Mouse (Mus musculus): ENCODE results near the gene Gm42878. TPM values are rescaled to one million over a fixed set of nuclear protein-coding genes. Genes with fewer than 3 reads are reported as not detected.

Gm42878 gene
- polyA plus RNA-seq, 1 experiment from 2014 or later = not detected

DNA sequence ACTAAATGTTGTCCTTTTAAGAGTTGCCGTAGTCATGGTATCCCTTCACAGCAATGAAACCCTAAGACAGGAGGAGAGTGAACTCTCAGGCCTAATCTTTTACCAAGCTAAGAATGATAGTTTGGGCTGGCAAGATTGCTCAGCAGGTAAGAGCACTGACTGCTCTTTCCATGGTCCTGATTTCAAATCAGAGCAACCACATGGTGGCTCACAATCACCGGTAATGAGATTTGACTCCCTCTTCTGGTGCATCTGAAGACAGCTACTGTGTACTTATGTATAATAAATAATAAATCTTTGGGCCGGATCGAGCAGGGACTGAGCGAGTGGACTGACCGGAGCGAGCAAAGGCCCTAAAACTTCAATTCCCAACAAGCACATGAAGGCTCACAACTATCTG, 4.0 kb downstream of the Gm42878 start:
- Histone ChIP-seq H3K27ac (ENCODE audit: low read length) (no peak overlapping the region), H3K36me3 (ENCODE audit: control insufficient read depth, insufficient read depth, low read length) (no peaks in the 10 kb centered on the region), H3K4me2 (ENCODE audit: low read depth, low read length) (no peak overlapping the region), H3K4me1 (ENCODE audit: control insufficient read depth, insufficient read depth, low read length) (peaks cover 10% of the 10 kb centered on the region), H3K4me3 (replicated peaks; ENCODE audit: low read length) (no peak overlapping the region), H3K27me3 (ENCODE audit: control insufficient read depth, insufficient read depth, low read length) (no peaks in the 10 kb centered on the region), H3K9ac (ENCODE audit: low read length) (no peak overlapping the region), H3K9me3 (replicated peaks; ENCODE audit: control insufficient read depth, low read length) (no peaks in the 10 kb centered on the region)
- no peak for ATAC-seq (ENCODE audit: insufficient read depth, low FRiP score)
- WGBS = 82% methylated on average over 7 of the region's 7 CpGs

DNA sequence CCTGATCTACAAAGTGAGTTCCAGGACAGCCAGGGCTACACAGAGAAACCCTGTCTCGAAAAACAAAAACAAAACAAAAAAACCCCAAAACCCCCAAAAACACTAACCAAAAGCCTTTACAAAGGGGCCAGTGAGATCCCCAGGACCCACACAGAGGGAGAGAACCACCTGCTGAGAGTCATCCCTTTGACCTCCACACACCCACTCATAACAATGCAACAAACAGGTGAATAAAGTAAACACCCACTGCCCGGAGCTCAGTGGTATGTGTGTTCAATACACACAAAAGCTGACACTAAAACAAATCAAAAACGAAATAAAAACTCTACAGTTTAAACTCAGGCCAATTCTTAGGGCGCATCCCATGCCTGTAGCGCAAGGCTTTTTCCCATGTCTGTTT, 5.2 kb downstream of the Gm42878 start:
- no peak for ATAC-seq (ENCODE audit: insufficient read depth, low FRiP score)
- 89% methylated on average over 5 of the region's 5 CpGs for WGBS
- no peaks in the 10 kb centered on the region for H3K27me3 ChIP-seq (ENCODE audit: control insufficient read depth, insufficient read depth, low read length)
- H3K9me3 ChIP-seq (replicated peaks; ENCODE audit: control insufficient read depth, low read length) = no peaks in the 10 kb centered on the region
- peaks cover 6% of the 10 kb centered on the region; the same call in 1 of the 2 replicates for H3K36me3 ChIP-seq (ENCODE audit: control insufficient read depth, insufficient read depth, low read length)
- H3K4me2 ChIP-seq (ENCODE audit: low read depth, low read length) = no peak overlapping the region
- no peak overlapping the region for H3K9ac ChIP-seq (ENCODE audit: low read length)
- H3K4me1 ChIP-seq (ENCODE audit: control insufficient read depth, insufficient read depth, low read length) = peaks cover 10% of the 10 kb centered on the region
- H3K4me3 ChIP-seq (replicated peaks; ENCODE audit: low read length) = no peak overlapping the region
- H3K27ac ChIP-seq (ENCODE audit: low read length) = no peak overlapping the region

DNA sequence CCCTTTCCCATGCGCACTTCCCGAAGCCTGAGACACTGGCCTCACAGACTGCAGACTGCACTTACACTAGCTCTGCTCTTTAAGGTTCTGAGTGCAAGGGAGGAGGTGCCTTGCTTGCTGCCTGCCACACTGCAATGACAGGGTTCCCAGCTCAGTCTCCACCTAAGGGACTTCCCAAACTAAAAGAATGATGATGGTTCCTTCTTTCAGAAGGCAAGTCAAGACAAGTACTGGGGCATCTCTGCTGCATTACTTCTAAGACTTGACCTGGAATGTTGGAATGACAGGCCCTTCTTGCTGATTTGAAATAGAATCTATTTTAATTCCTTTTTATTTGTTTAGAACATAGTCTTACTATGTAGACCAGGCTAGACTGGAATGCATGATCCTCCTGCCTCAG, 7.7 kb downstream of the Gm42878 start:
- Histone ChIP-seq H3K4me3 (replicated peaks; ENCODE audit: low read length) (no peak overlapping the region), H3K27ac (ENCODE audit: low read length) (no peak overlapping the region), H3K9me3 (replicated peaks; ENCODE audit: control insufficient read depth, low read length) (no peaks in the 10 kb centered on the region), H3K36me3 (ENCODE audit: control insufficient read depth, insufficient read depth, low read length) (peaks cover 22% of the 10 kb centered on the region), H3K4me2 (ENCODE audit: low read depth, low read length) (no peak overlapping the region), H3K9ac (ENCODE audit: low read length) (no peak overlapping the region), H3K4me1 (ENCODE audit: control insufficient read depth, insufficient read depth, low read length) (no peaks in the 10 kb centered on the region), H3K27me3 (ENCODE audit: control insufficient read depth, insufficient read depth, low read length) (no peaks in the 10 kb centered on the region)
- ATAC-seq (ENCODE audit: insufficient read depth, low FRiP score) = no peak
- 76% methylated on average over 2 of the region's 2 CpGs for WGBS

DNA sequence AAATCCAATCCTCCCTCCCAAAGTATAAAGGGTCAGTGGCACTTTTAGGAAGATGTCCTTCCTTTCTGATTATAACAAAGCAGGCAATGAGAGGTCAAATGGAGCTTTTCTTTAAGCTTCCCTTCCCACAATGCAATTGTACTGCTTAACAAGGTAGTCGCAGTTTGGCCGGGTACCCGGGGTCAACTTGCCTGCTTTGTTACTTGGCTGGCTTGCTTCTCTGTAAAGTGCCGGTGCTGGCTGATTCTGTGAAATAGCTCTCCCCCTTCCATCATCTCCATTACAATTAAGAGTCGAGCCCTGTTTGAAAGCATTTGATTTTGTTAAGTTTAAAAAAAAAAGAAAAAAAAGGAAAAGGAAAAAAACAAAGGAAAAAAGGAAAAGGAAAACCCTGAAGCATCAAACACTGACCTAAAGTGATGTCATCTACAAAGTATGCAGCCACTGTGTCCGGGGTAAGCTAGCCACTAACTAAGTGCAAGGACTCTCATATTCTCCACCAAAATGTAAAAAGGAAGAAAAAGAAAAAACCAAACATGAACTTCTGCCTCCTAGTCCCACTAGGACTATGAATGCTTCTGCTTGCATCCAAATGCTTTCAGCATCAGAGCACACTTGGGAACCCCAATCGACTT, 8.2 kb downstream of the Gm42878 start:
- Histone ChIP-seq H3K4me1 (ENCODE audit: control insufficient read depth, insufficient read depth, low read length) (no peaks in the 10 kb centered on the region), H3K9ac (ENCODE audit: low read length) (no peak overlapping the region), H3K4me2 (ENCODE audit: low read depth, low read length) (no peak overlapping the region), H3K36me3 (ENCODE audit: control insufficient read depth, insufficient read depth, low read length) (peaks cover 27% of the 10 kb centered on the region), H3K27ac (ENCODE audit: low read length) (no peak overlapping the region), H3K9me3 (replicated peaks; ENCODE audit: control insufficient read depth, low read length) (no peaks in the 10 kb centered on the region), H3K27me3 (ENCODE audit: control insufficient read depth, insufficient read depth, low read length) (no peaks in the 10 kb centered on the region), H3K4me3 (replicated peaks; ENCODE audit: low read length) (no peak overlapping the region)
- WGBS = 71% methylated on average over 7 of the region's 7 CpGs
- ATAC-seq (ENCODE audit: insufficient read depth, low FRiP score) = no peak

DNA sequence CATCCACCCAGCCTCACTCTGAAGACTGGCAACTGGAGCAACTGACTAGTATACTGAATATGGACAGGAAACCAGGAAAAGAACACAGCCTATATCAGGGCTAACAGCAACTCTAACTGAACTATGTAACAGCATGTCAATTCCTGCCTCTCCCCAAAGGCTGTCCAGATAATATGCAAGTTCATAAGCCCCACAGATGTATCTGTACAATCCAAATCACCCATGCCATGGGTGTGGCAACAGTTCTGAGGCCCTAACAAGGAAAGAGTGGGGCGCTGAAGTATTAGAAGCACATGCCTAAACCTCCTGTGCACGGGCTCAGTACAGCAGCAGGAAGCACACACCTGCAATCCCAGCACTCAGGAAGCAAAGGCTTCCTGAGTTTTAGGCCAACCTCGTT, 10.2 kb downstream of the Gm42878 start:
- H3K9ac ChIP-seq (ENCODE audit: low read length) = no peak overlapping the region
- 86% methylated on average over 3 of the region's 3 CpGs for WGBS
- no peak for ATAC-seq (ENCODE audit: insufficient read depth, low FRiP score)
- peaks cover 40% of the 10 kb centered on the region for H3K36me3 ChIP-seq (ENCODE audit: control insufficient read depth, insufficient read depth, low read length)
- H3K9me3 ChIP-seq (replicated peaks; ENCODE audit: control insufficient read depth, low read length) = no peaks in the 10 kb centered on the region
- H3K4me2 ChIP-seq (ENCODE audit: low read depth, low read length) = no peak overlapping the region
- no peak overlapping the region for H3K27ac ChIP-seq (ENCODE audit: low read length)
- no peaks in the 10 kb centered on the region for H3K4me1 ChIP-seq (ENCODE audit: control insufficient read depth, insufficient read depth, low read length)
- H3K4me3 ChIP-seq (replicated peaks; ENCODE audit: low read length) = no peak overlapping the region
- H3K27me3 ChIP-seq (ENCODE audit: control insufficient read depth, insufficient read depth, low read length) = no peaks in the 10 kb centered on the region

DNA sequence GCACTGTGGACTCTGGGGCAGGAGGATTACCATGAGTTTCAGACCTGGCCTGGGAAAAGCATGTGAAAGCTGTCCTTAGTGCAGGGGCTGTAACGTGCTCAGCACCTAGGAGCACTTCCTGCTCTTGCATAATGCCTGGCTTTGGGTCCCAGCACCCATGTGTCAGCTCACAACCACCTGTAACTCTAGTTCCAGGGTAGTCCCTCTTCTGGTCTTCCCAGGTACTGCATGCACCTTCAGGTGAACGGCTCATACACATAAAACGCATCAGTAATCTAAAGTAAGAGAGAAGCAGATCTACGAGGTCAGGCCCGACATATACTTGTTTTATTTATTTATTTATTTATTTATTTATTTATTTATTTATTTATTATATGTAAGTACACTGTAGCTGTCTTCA, 10.8 kb downstream of the Gm42878 start:
- no peak overlapping the region for H3K4me2 ChIP-seq (ENCODE audit: low read depth, low read length)
- ATAC-seq (ENCODE audit: insufficient read depth, low FRiP score) = no peak
- H3K4me3 ChIP-seq (replicated peaks; ENCODE audit: low read length) = no peak overlapping the region
- no peaks in the 10 kb centered on the region for H3K9me3 ChIP-seq (replicated peaks; ENCODE audit: control insufficient read depth, low read length)
- H3K36me3 ChIP-seq (ENCODE audit: control insufficient read depth, insufficient read depth, low read length) = peaks cover 43% of the 10 kb centered on the region
- WGBS = 91% methylated on average over 5 of the region's 5 CpGs
- no peaks in the 10 kb centered on the region for H3K27me3 ChIP-seq (ENCODE audit: control insufficient read depth, insufficient read depth, low read length)
- no peak overlapping the region for H3K9ac ChIP-seq (ENCODE audit: low read length)
- no peak overlapping the region for H3K27ac ChIP-seq (ENCODE audit: low read length)
- H3K4me1 ChIP-seq (ENCODE audit: control insufficient read depth, insufficient read depth, low read length) = no peaks in the 10 kb centered on the region

DNA sequence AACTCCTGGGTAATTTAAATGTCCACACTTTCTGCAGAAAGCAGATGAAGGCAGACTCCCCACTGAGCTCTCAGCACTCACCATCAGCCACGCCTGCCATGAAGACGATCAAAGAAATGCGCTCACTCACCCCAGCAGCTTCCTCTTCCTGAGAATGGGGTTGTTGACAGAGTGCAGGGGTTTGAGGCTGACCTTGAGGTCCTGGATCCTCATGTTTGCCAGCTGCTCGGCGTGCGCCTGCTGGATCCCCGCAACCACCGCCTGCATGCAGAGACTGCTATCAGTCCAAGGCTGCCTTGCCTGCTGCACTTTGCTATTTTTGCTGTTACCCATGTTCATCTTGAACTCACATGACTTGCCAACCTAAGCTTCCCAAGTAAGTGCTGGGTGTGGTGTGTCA, 18.3 kb downstream of the Gm42878 start:
- Histone ChIP-seq H3K4me3 (replicated peaks; ENCODE audit: low read length) (no peak overlapping the region), H3K36me3 (ENCODE audit: control insufficient read depth, insufficient read depth, low read length) (peaks cover 60% of the 10 kb centered on the region), H3K27me3 (ENCODE audit: control insufficient read depth, insufficient read depth, low read length) (no peaks in the 10 kb centered on the region), H3K9me3 (replicated peaks; ENCODE audit: control insufficient read depth, low read length) (no peaks in the 10 kb centered on the region), H3K4me2 (ENCODE audit: low read depth, low read length) (no peak overlapping the region), H3K9ac (ENCODE audit: low read length) (no peak overlapping the region), H3K27ac (ENCODE audit: low read length) (no peak overlapping the region), H3K4me1 (ENCODE audit: control insufficient read depth, insufficient read depth, low read length) (no peaks in the 10 kb centered on the region)
- ATAC-seq (ENCODE audit: insufficient read depth, low FRiP score) = no peak
- WGBS = 74% methylated on average over 8 of the region's 8 CpGs

DNA sequence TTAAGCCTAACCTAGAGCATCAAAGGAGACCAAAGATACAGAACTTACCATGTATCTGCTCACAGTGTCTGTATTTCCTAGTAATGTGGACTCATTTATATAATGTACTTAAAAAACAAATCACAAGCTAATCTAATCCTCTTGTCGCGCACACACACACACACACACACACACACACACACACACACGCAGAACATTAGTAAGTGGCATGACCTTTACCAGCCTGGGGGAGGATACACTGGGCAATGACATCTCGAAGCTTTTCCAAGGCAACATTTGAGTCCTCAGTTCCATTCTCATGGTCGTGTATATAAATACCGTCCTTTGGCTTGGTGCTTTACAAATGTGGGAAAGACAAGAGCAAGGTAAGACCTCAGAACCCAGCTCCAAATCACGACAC, 18.8 kb downstream of the Gm42878 start:
- Histone ChIP-seq H3K27me3 (ENCODE audit: control insufficient read depth, insufficient read depth, low read length) (no peaks in the 10 kb centered on the region), H3K4me3 (replicated peaks; ENCODE audit: low read length) (no peak overlapping the region), H3K4me1 (ENCODE audit: control insufficient read depth, insufficient read depth, low read length) (no peaks in the 10 kb centered on the region), H3K36me3 (ENCODE audit: control insufficient read depth, insufficient read depth, low read length) (peaks cover 57% of the 10 kb centered on the region), H3K4me2 (ENCODE audit: low read depth, low read length) (no peak overlapping the region), H3K9ac (ENCODE audit: low read length) (no peak overlapping the region), H3K9me3 (replicated peaks; ENCODE audit: control insufficient read depth, low read length) (no peaks in the 10 kb centered on the region), H3K27ac (ENCODE audit: low read length) (no peak overlapping the region)
- no peak for ATAC-seq (ENCODE audit: insufficient read depth, low FRiP score)
- 85% methylated on average over 7 of the region's 7 CpGs for WGBS

DNA sequence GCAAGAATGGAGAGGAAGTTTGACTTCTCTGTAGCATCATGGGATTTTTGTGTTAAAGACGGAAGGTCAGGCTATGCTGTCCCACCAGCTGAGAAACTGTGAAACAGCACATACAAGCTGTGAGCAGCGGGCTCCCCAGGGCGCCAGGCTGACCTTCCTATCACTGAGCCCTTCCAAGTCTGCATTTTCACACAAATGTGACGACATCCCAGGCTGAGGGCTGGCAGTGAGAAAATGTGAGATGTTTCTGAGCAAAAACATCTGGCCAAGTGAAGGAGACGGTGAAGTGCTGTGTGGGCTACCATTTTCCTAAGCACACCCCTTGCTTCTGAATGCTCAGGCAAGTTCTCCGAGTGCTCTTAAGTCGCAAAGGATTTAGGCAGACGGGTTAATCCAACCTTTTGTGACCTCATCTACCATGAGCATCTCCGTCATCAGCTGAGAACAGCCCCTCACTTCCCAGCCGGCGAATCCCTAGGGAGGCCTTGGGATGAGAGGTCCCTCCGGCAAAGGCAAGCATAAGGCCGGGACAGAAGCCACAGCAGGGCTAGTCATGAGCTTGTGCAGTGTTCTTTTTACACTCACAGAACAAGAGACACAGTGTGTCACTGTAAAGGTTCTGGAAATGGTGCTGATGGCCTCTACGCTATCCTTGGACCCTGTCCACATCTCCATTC, 19.4 kb downstream of the Gm42878 start:
- H3K4me3 ChIP-seq (replicated peaks; ENCODE audit: low read length) = no peak overlapping the region
- peaks cover 54% of the 10 kb centered on the region for H3K36me3 ChIP-seq (ENCODE audit: control insufficient read depth, insufficient read depth, low read length)
- no peak overlapping the region for H3K9ac ChIP-seq (ENCODE audit: low read length)
- no peak overlapping the region for H3K4me2 ChIP-seq (ENCODE audit: low read depth, low read length)
- no peaks in the 10 kb centered on the region for H3K27me3 ChIP-seq (ENCODE audit: control insufficient read depth, insufficient read depth, low read length)
- no peak for ATAC-seq (ENCODE audit: insufficient read depth, low FRiP score)
- no peak overlapping the region for H3K27ac ChIP-seq (ENCODE audit: low read length)
- no peaks in the 10 kb centered on the region for H3K9me3 ChIP-seq (replicated peaks; ENCODE audit: control insufficient read depth, low read length)
- H3K4me1 ChIP-seq (ENCODE audit: control insufficient read depth, insufficient read depth, low read length) = no peaks in the 10 kb centered on the region
- 81% methylated on average over 14 of the region's 14 CpGs for WGBS
